Mouse (Mus musculus): ENCODE results near the gene Setd2. TPM values are rescaled to one million over a fixed set of nuclear protein-coding genes. Genes with fewer than 3 reads are reported as not detected.
A peak's percentile ranks its signal among the peaks of the same experiment; 100 is the strongest.

The Setd2 gene
- total and polyA plus RNA-seq, 3 experiments = 28.2 to 105 (median 59.2) TPM

DNA sequence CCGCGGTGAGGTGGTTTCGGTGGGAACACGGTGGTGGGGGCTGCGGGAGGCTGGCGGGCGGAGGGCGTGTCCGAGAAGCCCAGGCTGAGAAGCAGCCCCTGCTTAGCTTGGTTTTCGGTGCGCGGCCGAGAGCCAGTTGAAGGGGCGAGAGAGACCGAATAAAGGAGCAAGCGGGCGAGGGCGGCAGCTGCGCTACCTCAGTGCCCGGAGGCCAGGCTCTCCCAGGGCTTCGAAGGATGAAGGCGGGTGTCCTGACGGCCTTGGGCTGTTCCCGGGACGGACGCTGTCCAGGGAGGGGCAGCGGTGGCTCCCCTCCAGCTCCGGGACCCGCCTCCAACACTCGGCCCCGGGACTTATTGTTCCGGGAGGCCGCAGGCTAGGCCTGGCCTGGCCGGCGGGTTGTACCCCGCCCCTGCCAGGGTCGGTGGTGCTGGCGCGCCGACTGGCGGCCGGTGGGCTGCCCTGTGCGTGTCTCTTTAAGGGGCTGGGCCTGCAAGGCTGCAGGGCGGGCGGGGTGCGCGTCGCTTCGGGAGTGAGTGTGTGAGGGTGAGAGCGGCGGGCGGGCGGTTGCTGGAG is 395 bp upstream of the Setd2 start:
- H3K9me3 ChIP-seq (replicated peaks; ENCODE audit: insufficient read depth, low read length) = no peaks in the 10 kb centered on the region
- peaks cover 4 to 46% of the 10 kb centered on the region in 2 experiments for H3K36me3 ChIP-seq (ENCODE audit: control insufficient read depth in 1 of 2, insufficient read depth in 2 of 2, low read length in 2 of 2)
- H3K27me3 ChIP-seq (ENCODE audit: control insufficient read depth in 1 of 2, insufficient read depth in 2 of 2, low read length in 2 of 2) = no peaks in the 10 kb centered on the region
- TF ChIP-seq SIN3A (IDR thresholded peaks at IDR 0.05; ENCODE audit: low read length) (peak; percentile 64), MXI1 (IDR thresholded peaks at IDR 0.05; ENCODE audit: low read depth, low read length) (no peak; the same call in 1 of the 2 replicates), ZMIZ1 (IDR thresholded peaks at IDR 0.05; ENCODE audit: low read depth, low read length) (no peak), JUND (IDR thresholded peaks at IDR 0.05; ENCODE audit: low read depth, low read length) (no peak), ZNF384 (IDR thresholded peaks at IDR 0.05; ENCODE audit: low read depth, low read length) (no peak), CHD1 (IDR thresholded peaks at IDR 0.05; ENCODE audit: low read depth, low read length) (no peak), HCFC1 (IDR thresholded peaks at IDR 0.05; ENCODE audit: low read depth, low read length) (peak; percentile 72), MYB (IDR thresholded peaks at IDR 0.05; ENCODE audit: low read depth, low read length) (no peak), MAFK (IDR thresholded peaks at IDR 0.05; ENCODE audit: borderline replicate concordance, low read depth, low read length) (no peak), EP300 (IDR thresholded peaks at IDR 0.05; ENCODE audit: low read depth in 1 of 2, low read length in 2 of 2) (no peak), MEF2A (IDR thresholded peaks at IDR 0.05; ENCODE audit: extremely low read depth, insufficient replicate concordance, low read depth, low read length, poor library complexity, severe bottlenecking) (no peak), TAL1 (IDR thresholded peaks at IDR 0.05; ENCODE audit: low read length) (no peak), E2F4 (IDR thresholded peaks at IDR 0.05; ENCODE audit: borderline replicate concordance, low read depth, low read length) (no peak), RAD21 (IDR thresholded peaks at IDR 0.05; ENCODE audit: low read depth, low read length) (peak; percentile 23; the same call in 1 of the 2 replicates), KAT2A (conservative IDR thresholded peaks at IDR 0.05; ENCODE audit: low read depth, low read length) (no peak), BHLHE40 (IDR thresholded peaks at IDR 0.05; ENCODE audit: borderline replicate concordance, low read depth, low read length) (no peak), MAZ (IDR thresholded peaks at IDR 0.05; ENCODE audit: low read depth, low read length) (peak; percentile 88; the same call in 1 of the 2 replicates), NELFE (IDR thresholded peaks at IDR 0.05; ENCODE audit: low read depth, low read length) (no peak; the same call in 1 of the 2 replicates), CTCF (IDR thresholded peaks at IDR 0.05 in 2 of 3, conservative IDR thresholded peaks at IDR 0.05 in 1 of 3; ENCODE audit: control insufficient read depth in 1 of 3, insufficient read depth in 1 of 3, low read depth in 2 of 3, low read length in 3 of 3, poor library complexity in 1 of 3, severe bottlenecking in 1 of 3) (peak in 2 of 3 experiments; percentile 53 to 75; a peak in 5 of 6 replicates), POLR2AphosphoS2 (IDR thresholded peaks at IDR 0.05; ENCODE audit: low read length) (no peak), POLR2A (IDR thresholded peaks at IDR 0.05; ENCODE audit: control insufficient read depth in 1 of 2, insufficient read depth in 1 of 2, low read depth in 1 of 2, low read length in 2 of 2, poor library complexity in 1 of 2) (peak; percentile 46 to 58; a peak in 2 of 4 replicates), MYC (IDR thresholded peaks at IDR 0.05; ENCODE audit: low read depth, low read length) (no peak), SMC3 (IDR thresholded peaks at IDR 0.05; ENCODE audit: low read depth, low read length) (peak; percentile 35; the same call in 1 of the 2 replicates), ELF1 (IDR thresholded peaks at IDR 0.05; ENCODE audit: low read depth, low read length) (no peak), MAX (IDR thresholded peaks at IDR 0.05; ENCODE audit: low read length) (no peak), ZC3H11A (IDR thresholded peaks at IDR 0.05; ENCODE audit: low read depth, low read length) (no peak), ETS1 (IDR thresholded peaks at IDR 0.05; ENCODE audit: low read depth, low read length) (no peak)
- H3K4me3 ChIP-seq (ENCODE audit: control insufficient read depth in 1 of 2, insufficient read depth in 1 of 2, low read depth in 2 of 2, low read length in 2 of 2) = peak overlapping the region; percentile 64 to 82
- peaks cover 49% of the 10 kb centered on the region for H3K79me2 ChIP-seq (ENCODE audit: control insufficient read depth, insufficient read depth, low read length, poor library complexity)
- H3K9ac ChIP-seq (ENCODE audit: control insufficient read depth, low read depth, low read length, poor library complexity, severe bottlenecking) = peak overlapping the region; percentile 79
- peak; percentile 94 for DNase-seq (ENCODE audit: low read depth, low spot score)
- peak overlapping the region; percentile 57 for H3K27ac ChIP-seq (ENCODE audit: control insufficient read depth, low read depth, low read length)
- peaks cover 12 to 22% of the 10 kb centered on the region in 2 experiments for H3K4me1 ChIP-seq (ENCODE audit: control insufficient read depth in 1 of 2, insufficient read depth in 2 of 2, low read length in 2 of 2)

Measured in MEL (cell line).